Mouse (Mus musculus) gastrocnemius, postnatal 4 days (tissue): ENCODE results near the gene Sptbn1. TPM values are rescaled to one million over a fixed set of nuclear protein-coding genes. Genes with fewer than 3 reads are reported as not detected.
A peak's percentile ranks its signal among the peaks of the same experiment; 100 is the strongest.

Source experiments
- DNase-seq, 2 experiments: peaks; one replicate each; pipeline ENCODE4 v3.0.0; 2021 to 2022; ENCODE audit warnings: low spot score in 2 of 2, mixed read lengths in 2 of 2
- long read RNA-seq, 2 experiments: library from polyadenylated mRNA; stranded (forward); transcript quantifications; one replicate each; pipeline ENCODE4 v2.0.0; 2021
- total RNA-seq, 2 experiments: library from RNA; stranded (reverse); gene quantifications; 2 replicates each; pipeline ENCODE4 v1.2.3; 2021

The Sptbn1 gene
- total RNA-seq: 100 to 1,000 TPM; 233 to 240 TPM
- long read RNA-seq, experiment 1, full-length matches to known transcripts: 9 of 48 reads
- long read RNA-seq, experiment 1, partial matches to known transcripts: 33 of 48 reads
- long read RNA-seq, experiment 1, other reads (novel, unspliced or antisense): 6 of 48 reads
- long read RNA-seq, experiment 2, full-length matches to known transcripts: 14 of 89 reads
- long read RNA-seq, experiment 2, partial matches to known transcripts: 63 of 89 reads
- long read RNA-seq, experiment 2, other reads (novel, unspliced or antisense): 12 of 89 reads

GRCm38 (mm10) chr11:30267892-30268647 is at the start of gene Sptbn1:
Gene Sptbn1 (minus strand): TSS chr11:30268175.
- peak; percentile 84 to 89 for DNase-seq

- no peak for DNase-seq
These were observed 26.3 kb upstream of the Sptbn1 start for GRCm38 (mm10) chr11:30294279-30294678.

- no peak for DNase-seq
These were observed 24.5 kb upstream of the Sptbn1 start for GRCm38 (mm10) chr11:30292221-30293160.

GRCm38 (mm10) chr11:30291155-30291554 is 23.2 kb upstream of the Sptbn1 start:
- peak; percentile 20 to 41 for DNase-seq

- peak in 1 of 2 experiments; percentile 26 for DNase-seq
These were observed 21.8 kb upstream of the Sptbn1 start for GRCm38 (mm10) chr11:30289470-30290431.

- DNase-seq: no peak
These were observed 20.1 kb upstream of the Sptbn1 start for GRCm38 (mm10) chr11:30288075-30288474.

GRCm38 (mm10) chr11:30283710-30284109 is 15.7 kb upstream of the Sptbn1 start:
- DNase-seq: peak in 1 of 2 experiments; percentile 36

- DNase-seq: no peak
These were observed 13.1 kb upstream of the Sptbn1 start for GRCm38 (mm10) chr11:30281096-30281495.

- no peak for DNase-seq
These were observed 11.3 kb upstream of the Sptbn1 start for GRCm38 (mm10) chr11:30279278-30279677.

GRCm38 (mm10) chr11:30275436-30276031 is 7.6 kb upstream of the Sptbn1 start:
- no peak for DNase-seq

- no peak for DNase-seq
These were observed 1.5 kb upstream of the Sptbn1 start for GRCm38 (mm10) chr11:30269524-30269923.

- peak in 1 of 2 experiments; percentile 34 for DNase-seq
These were observed 837 bp upstream of the Sptbn1 start for GRCm38 (mm10) chr11:30268648-30269375.

GRCm38 (mm10) chr11:30267036-30267891 is 711 bp downstream of the Sptbn1 start:
- DNase-seq: peak; percentile 52 to 60

- DNase-seq: no peak
These were observed 1.3 kb downstream of the Sptbn1 start for GRCm38 (mm10) chr11:30266691-30267035.

- DNase-seq: no peak
These were observed 2.3 kb downstream of the Sptbn1 start for GRCm38 (mm10) chr11:30265666-30266065.

GRCm38 (mm10) chr11:30263627-30264026 is 4.3 kb downstream of the Sptbn1 start:
- DNase-seq: no peak

GRCm38 (mm10) chr11:30258739-30259350 is 9.1 kb downstream of the Sptbn1 start:
- no peak for DNase-seq

- DNase-seq: no peak
These were observed 10.2 kb downstream of the Sptbn1 start for GRCm38 (mm10) chr11:30257812-30258211.
